Mouse (Mus musculus): ENCODE results near the gene Mib2.

- no peak for TF ChIP-seq RCOR1 (conservative IDR thresholded peaks at IDR 0.05; ENCODE audit: low read depth, low read length)
- TF ChIP-seq CTCF (conservative IDR thresholded peaks at IDR 0.05 in 1 of 2, IDR thresholded peaks at IDR 0.05 in 1 of 2; ENCODE audit: low read depth in 2 of 2, low read length in 2 of 2): no peak
- TF ChIP-seq EP300 (IDR thresholded peaks at IDR 0.05; ENCODE audit: low read length): no peak
Measured at GRCm38 (mm10) chr4:155652283-155653085, 16.5 kb downstream of the Mib2 start.

Measured in CH12.LX (cell line).